ENCODE assay signal across 8 mouse cellular contexts in genomic region chr2:155369333-155369883, GRCm38 (mm10). TPM values are rescaled to one million over a fixed set of nuclear protein-coding genes. Genes with fewer than 3 reads are reported as not detected.
DNase-seq lines count a peak whose midpoint lies in the region; ATAC-seq and TF ChIP-seq lines count a peak whose summit lies in the region.

No protein-coding gene starts in this region.

- H3K4me3 ChIP-seq in embryonic facial prominence, embryonic 14.5 days (ENCODE audit: low read depth, low read length) = no peak overlapping the region
- H3K4me3 ChIP-seq in embryonic facial prominence, embryonic 10.5 days = no peak overlapping the region
- no peak overlapping the region for H3K4me3 ChIP-seq in bone marrow, adult 2 months (replicated peaks; ENCODE audit: control insufficient read depth, low read depth, low read length)
- H3K4me3 ChIP-seq in limb, embryonic 15.5 days = no peak overlapping the region
- no peak overlapping the region for H3K4me3 ChIP-seq in stomach, postnatal 0 days (ENCODE audit: low read depth, low read length)

- TF ChIP-seq CTCF in bone marrow, adult 2 months (IDR thresholded peaks at IDR 0.05; ENCODE audit: control insufficient read depth, insufficient read depth, low read length) = no peak
- TF ChIP-seq CTCF in stomach, postnatal 0 days (IDR thresholded peaks at IDR 0.05; ENCODE audit: low read depth) = no peak

- no peak for TF ChIP-seq POLR2A in bone marrow, adult 2 months (IDR thresholded peaks at IDR 0.05; ENCODE audit: borderline replicate concordance, control insufficient read depth, low read depth, low read length)

- intact Hi-C loops in heart, postnatal 10 days (cut with DNase I) = no loop called here

- no peaks in the 10 kb centered on the region for H3K27me3 ChIP-seq in embryonic facial prominence, embryonic 14.5 days (replicated peaks; ENCODE audit: control insufficient read depth, insufficient read depth, low read length)
- no peaks in the 10 kb centered on the region for H3K27me3 ChIP-seq in embryonic facial prominence, embryonic 10.5 days (replicated peaks; ENCODE audit: low read depth, poor library complexity, severe bottlenecking)
- H3K27me3 ChIP-seq in limb, embryonic 15.5 days = no peaks in the 10 kb centered on the region
- no peaks in the 10 kb centered on the region for H3K27me3 ChIP-seq in stomach, postnatal 0 days (ENCODE audit: control insufficient read depth, insufficient read depth, low read length)

- no peak for TF ChIP-seq EP300 in stomach, postnatal 0 days (optimal IDR thresholded peaks at IDR 0.05)

- no peaks in the 10 kb centered on the region for H3K36me3 ChIP-seq in embryonic facial prominence, embryonic 14.5 days (ENCODE audit: control insufficient read depth, insufficient read depth, low read length)
- no peaks in the 10 kb centered on the region for H3K36me3 ChIP-seq in embryonic facial prominence, embryonic 10.5 days (replicated peaks)
- H3K36me3 ChIP-seq in limb, embryonic 15.5 days = no peaks in the 10 kb centered on the region
- H3K36me3 ChIP-seq in stomach, postnatal 0 days (ENCODE audit: control insufficient read depth, insufficient read depth, low read length) = no peaks in the 10 kb centered on the region

- no peaks in the 10 kb centered on the region for H3K4me1 ChIP-seq in embryonic facial prominence, embryonic 14.5 days (ENCODE audit: control insufficient read depth, insufficient read depth, low read length)
- H3K4me1 ChIP-seq in embryonic facial prominence, embryonic 10.5 days = no peaks in the 10 kb centered on the region
- no peaks in the 10 kb centered on the region; the same call in 1 of the 2 replicates for H3K4me1 ChIP-seq in bone marrow, adult 2 months (ENCODE audit: control insufficient read depth, insufficient read depth, low read length)
- 0 out of 2 replicates have a peak, but pooled peaks cover 2% of the 10 kb centered on the region for H3K4me1 ChIP-seq in limb, embryonic 15.5 days
- 0 out of 2 replicates have a peak, but pooled peaks cover 2% of the 10 kb centered on the region for H3K4me1 ChIP-seq in stomach, postnatal 0 days (replicated peaks; ENCODE audit: control insufficient read depth, insufficient read depth)

- no peak overlapping the region for H3K9ac ChIP-seq in embryonic facial prominence, embryonic 14.5 days (ENCODE audit: low read depth, low read length)
- no peak overlapping the region for H3K9ac ChIP-seq in limb, embryonic 15.5 days
- H3K9ac ChIP-seq in stomach, postnatal 0 days (ENCODE audit: low read length) = no peak overlapping the region

- ATAC-seq in embryonic facial prominence, embryonic 14.5 days (ENCODE audit: low read depth) = no peak
- no peak for ATAC-seq in limb, embryonic 15.5 days (ENCODE audit: insufficient number of reproducible peaks, low FRiP score, low TSS enrichment, low read depth)
- peak; percentile 87 for ATAC-seq in stomach, postnatal 0 days (ENCODE audit: low FRiP score, low TSS enrichment)

- no peak overlapping the region for H3K4me2 ChIP-seq in embryonic facial prominence, embryonic 14.5 days (ENCODE audit: low read depth, low read length)
- H3K4me2 ChIP-seq in limb, embryonic 15.5 days = no peak overlapping the region
- no peak overlapping the region for H3K4me2 ChIP-seq in stomach, postnatal 0 days (replicated peaks; ENCODE audit: low read depth)

- H3K9me3 ChIP-seq in embryonic facial prominence, embryonic 14.5 days (ENCODE audit: control insufficient read depth, low read length) = no peaks in the 10 kb centered on the region
- H3K9me3 ChIP-seq in embryonic facial prominence, embryonic 10.5 days = no peaks in the 10 kb centered on the region
- H3K9me3 ChIP-seq in limb, embryonic 15.5 days = no peaks in the 10 kb centered on the region
- H3K9me3 ChIP-seq in stomach, postnatal 0 days (ENCODE audit: control insufficient read depth, low read length) = no peaks in the 10 kb centered on the region

- no peak overlapping the region for H3K27ac ChIP-seq in embryonic facial prominence, embryonic 14.5 days (replicated peaks; ENCODE audit: low read depth, low read length)
- H3K27ac ChIP-seq in embryonic facial prominence, embryonic 10.5 days (replicated peaks) = no peak overlapping the region
- peak overlapping the region; percentile 64 for H3K27ac ChIP-seq in bone marrow, adult 2 months (ENCODE audit: control insufficient read depth, insufficient read depth, low read depth, low read length, poor library complexity)
- H3K27ac ChIP-seq in limb, embryonic 15.5 days = 0 out of 2 replicates have a peak overlapping the region, but pooled peaks have one; percentile 1
- H3K27ac ChIP-seq in stomach, postnatal 0 days (replicated peaks) = peak overlapping the region; percentile 73

- DNase-seq in embryonic facial prominence, embryonic 14.5 days (ENCODE audit: low spot score) = peak; percentile 81
- no peak for DNase-seq in embryonic facial prominence, embryonic 10.5 days (ENCODE audit: low spot score)
- DNase-seq in heart, postnatal 10 days = peak; percentile 73 to 80
- DNase-seq in stomach, postnatal 0 days (ENCODE audit: low spot score) = peak; percentile 42
- no peak for DNase-seq in right cerebral cortex, postnatal 36 days (ENCODE audit: low spot score in 2 of 2)
- no peak for DNase-seq in c-Kit-positive CD71-positive TER-119-positive erythroid progenitor cells, embryonic 14.5 days (ENCODE audit: low spot score)

- WGBS in embryonic facial prominence, embryonic 14.5 days = 48% methylated on average over 7 of the region's 7 CpGs
- 66% methylated on average over 7 of the region's 7 CpGs for WGBS in embryonic facial prominence, embryonic 10.5 days
- WGBS in bone marrow, adult 2 months = 27% methylated on average over 7 of the region's 7 CpGs
- WGBS in limb, embryonic 15.5 days = 55% methylated on average over 7 of the region's 7 CpGs
- 11% methylated on average over 7 of the region's 7 CpGs for WGBS in stomach, postnatal 0 days

RNA-seq across cellular contexts. Expression of gene Trp53inp2, which starts 11.5 kb away (rescaled TPM):
- polyA plus RNA-seq in embryonic facial prominence, embryonic 14.5 days (2014; fragmentation: Nextera tagmentation; extraction: Ambion mirVana) = 25.9 and 29.2 TPM in 2 replicates
- 36.9 and 37.9 TPM in 2 replicates for polyA plus RNA-seq in embryonic facial prominence, embryonic 10.5 days (2016; fragmentation: Nextera tagmentation; extraction: Ambion mirVana)
- 15.1 and 17.4 TPM in 2 replicates for polyA plus RNA-seq in bone marrow, adult 2 months (2011; ENCODE audit: insufficient read depth, insufficient read length, low replicate concordance, missing spikeins)
- total RNA-seq in heart, postnatal 10 days (2021) = 100 to 1,000 TPM; 574 to 575 TPM
- 16.7 and 20.8 TPM in 2 replicates for polyA plus RNA-seq in limb, embryonic 15.5 days (2015; fragmentation: Nextera tagmentation; extraction: Ambion mirVana)
- 29.4 and 37.1 TPM in 2 replicates for polyA plus RNA-seq in stomach, postnatal 0 days (2015; fragmentation: Nextera tagmentation; extraction: Ambion mirVana)

RNA-seq across cellular contexts. Expression of gene Pigu, which starts 12.2 kb away (rescaled TPM):
- polyA plus RNA-seq in embryonic facial prominence, embryonic 14.5 days (2014; fragmentation: Nextera tagmentation; extraction: Ambion mirVana) = 43.7 and 47.9 TPM in 2 replicates
- 51.5 and 56.7 TPM in 2 replicates for polyA plus RNA-seq in embryonic facial prominence, embryonic 10.5 days (2016; fragmentation: Nextera tagmentation; extraction: Ambion mirVana)
- polyA plus RNA-seq in bone marrow, adult 2 months (2011; ENCODE audit: insufficient read depth, insufficient read length, low replicate concordance, missing spikeins) = 13.5 and 14.6 TPM in 2 replicates
- total RNA-seq in heart, postnatal 10 days (2021) = 10 to 100 TPM; 36.1 to 38.3 TPM
- 41.7 and 45.5 TPM in 2 replicates for polyA plus RNA-seq in limb, embryonic 15.5 days (2015; fragmentation: Nextera tagmentation; extraction: Ambion mirVana)
- 36.1 and 40.0 TPM in 2 replicates for polyA plus RNA-seq in stomach, postnatal 0 days (2015; fragmentation: Nextera tagmentation; extraction: Ambion mirVana)

Comparison
In these comparisons a context has a peak if more than half of its experiments do, and no peak if none do; other contexts are left out.
1. DNase-seq: peak in embryonic facial prominence, embryonic 14.5 days (single experiment), heart, postnatal 10 days (2 of 2) and stomach, postnatal 0 days (single experiment); none in embryonic facial prominence, embryonic 10.5 days (single experiment), right cerebral cortex, postnatal 36 days (0 of 2) and c-Kit-positive CD71-positive TER-119-positive erythroid progenitor cells, embryonic 14.5 days (single experiment).
2. H3K27ac ChIP-seq: peak in bone marrow, adult 2 months (single experiment), limb, embryonic 15.5 days (single experiment) and stomach, postnatal 0 days (single experiment); none in embryonic facial prominence, embryonic 14.5 days (single experiment) and embryonic facial prominence, embryonic 10.5 days (single experiment).